Mouse (Mus musculus) cerebellum, adult 9-11 months (tissue): ENCODE data around the gene Depdc1a.
A peak's percentile ranks its signal among the peaks of the same experiment; 100 is the strongest.
"Not testable (repeated sequence)": the region's sequence is repeated elsewhere in the genome, so short reads cannot be mapped to it uniquely, and the experiment has no call there.

Experiments
- DNase-seq: peaks from one replicate; pipeline ENCODE4 v3.0.0; 2022

Gene Depdc1a

GRCm38 (mm10) chr3:159495243-159495801 lies at the start of gene Depdc1a:
Gene Depdc1a (plus strand): TSS chr3:159495433.
- DNase-seq, result peak; percentile 65

- DNase-seq, result no peak
Observed at GRCm38 (mm10) chr3:159470059-159470458, 25.2 kb upstream of the Depdc1a start.

- no peak for DNase-seq
Observed at GRCm38 (mm10) chr3:159475465-159475864, 19.8 kb upstream of the Depdc1a start.

- no peak for DNase-seq
Observed at GRCm38 (mm10) chr3:159477250-159477962, 17.8 kb upstream of the Depdc1a start.

- not testable (repeated sequence) for DNase-seq
Observed at GRCm38 (mm10) chr3:159494709-159495108, 524 bp upstream of the Depdc1a start.

GRCm38 (mm10) chr3:159508899-159509298 lies 13.7 kb downstream of the Depdc1a start:
- no peak for DNase-seq

GRCm38 (mm10) chr3:159528563-159528962 lies 33.3 kb downstream of the Depdc1a start:
- DNase-seq, result no peak

- no peak for DNase-seq
Observed at GRCm38 (mm10) chr3:159548303-159548702, 53.1 kb downstream of the Depdc1a start.

GRCm38 (mm10) chr3:159550224-159550623 lies 55.0 kb downstream of the Depdc1a start:
- no peak for DNase-seq
